Mouse (Mus musculus): ENCODE results near the gene B230104I21Rik. TPM values are rescaled to one million over a fixed set of nuclear protein-coding genes. Genes with fewer than 3 reads are reported as not detected.

Gene B230104I21Rik
- polyA plus RNA-seq, 1 experiment from 2014 or later: not detected

DNA sequence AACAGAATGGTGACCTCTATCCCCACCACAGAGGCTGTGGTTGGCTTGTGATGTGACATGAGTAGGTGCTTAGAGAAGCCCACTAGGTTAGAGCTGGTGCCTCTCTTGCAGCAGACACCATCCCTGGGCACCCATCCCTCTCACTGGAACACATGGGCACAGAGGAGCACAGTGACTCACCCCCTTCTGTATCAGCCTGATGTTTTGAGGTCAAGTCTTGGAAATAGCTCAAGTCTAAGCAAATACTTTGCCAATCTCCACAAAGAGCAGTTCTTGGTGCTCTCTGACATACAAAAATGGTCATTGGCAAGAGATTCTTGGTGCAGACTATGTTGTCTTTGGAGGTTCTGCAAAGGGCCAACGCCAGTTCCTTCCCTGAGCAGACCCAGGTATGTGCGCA lies 42.9 kb downstream of the B230104I21Rik start:
- Histone ChIP-seq H3K4me3 (no peak overlapping the region), H3K9ac (no peak overlapping the region), H3K4me2 (no peak overlapping the region), H3K36me3 (no peaks in the 10 kb centered on the region), H3K27ac (replicated peaks) (no peak overlapping the region), H3K4me1 (replicated peaks) (no peaks in the 10 kb centered on the region), H3K9me3 (no peaks in the 10 kb centered on the region), H3K27me3 (peaks cover 18% of the 10 kb centered on the region; the same call in 1 of the 2 replicates)
- WGBS: 84% methylated on average over 2 of the region's 2 CpGs
- ATAC-seq (ENCODE audit: low read depth): no peak

DNA sequence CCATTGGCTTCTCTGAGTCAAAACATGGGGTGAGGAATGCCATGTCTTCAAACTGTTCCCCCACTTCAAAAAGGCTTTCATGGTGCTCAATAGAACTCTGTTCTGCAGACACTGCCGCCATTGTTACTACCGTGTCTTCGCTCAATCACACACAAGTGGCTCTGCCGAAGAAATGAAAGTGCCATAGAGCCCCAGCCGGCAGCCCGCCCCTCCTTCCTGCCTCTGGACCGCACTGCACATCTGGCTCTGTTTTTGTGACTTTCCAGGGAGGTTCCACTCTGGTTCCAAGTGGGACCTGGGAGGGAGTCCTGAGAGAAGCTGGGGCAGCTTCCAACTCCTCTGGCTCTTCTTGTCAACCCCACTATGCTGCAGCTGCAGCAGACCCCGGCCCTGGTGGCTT lies 49.3 kb downstream of the B230104I21Rik start:
- H3K4me1 ChIP-seq (replicated peaks): peaks cover 37% of the 10 kb centered on the region
- H3K9me3 ChIP-seq: no peaks in the 10 kb centered on the region
- ATAC-seq (ENCODE audit: low read depth): no peak
- 59% methylated on average over 8 of the region's 8 CpGs for WGBS
- H3K36me3 ChIP-seq: no peaks in the 10 kb centered on the region
- H3K27me3 ChIP-seq: peaks cover 25% of the 10 kb centered on the region
- H3K4me2 ChIP-seq: no peak overlapping the region
- 0 out of 2 replicates have a peak overlapping the region, but pooled peaks have one; percentile 28 for H3K27ac ChIP-seq (replicated peaks)
- no peak overlapping the region for H3K4me3 ChIP-seq
- H3K9ac ChIP-seq: no peak overlapping the region

DNA sequence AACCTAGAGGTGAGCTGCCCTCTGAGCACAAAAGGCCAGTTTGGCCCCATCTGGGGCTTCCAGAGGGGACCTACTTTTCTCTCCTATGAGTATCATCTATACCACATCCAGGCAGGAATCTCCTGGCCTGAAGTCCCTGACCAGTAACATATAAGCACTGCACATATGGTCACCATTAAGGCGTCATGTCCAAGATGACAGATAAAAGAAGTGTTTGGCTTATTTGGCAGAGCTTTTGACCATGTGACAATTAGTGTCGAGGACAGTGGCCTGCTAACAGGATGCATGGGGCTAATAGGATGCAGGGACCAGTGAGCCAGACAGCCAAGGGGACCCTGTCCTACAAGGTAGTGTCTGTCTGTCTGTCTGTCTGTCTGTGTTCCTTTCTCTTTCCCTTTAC lies 50.0 kb downstream of the B230104I21Rik start:
- Histone ChIP-seq H3K4me1 (replicated peaks) (peaks cover 44% of the 10 kb centered on the region), H3K9me3 (no peaks in the 10 kb centered on the region), H3K4me2 (no peak overlapping the region), H3K9ac (no peak overlapping the region), H3K4me3 (no peak overlapping the region), H3K36me3 (no peaks in the 10 kb centered on the region), H3K27ac (replicated peaks) (no peak overlapping the region), H3K27me3 (peaks cover 25% of the 10 kb centered on the region)
- ATAC-seq (ENCODE audit: low read depth): no peak
- 82% methylated on average over 2 of the region's 2 CpGs for WGBS

DNA sequence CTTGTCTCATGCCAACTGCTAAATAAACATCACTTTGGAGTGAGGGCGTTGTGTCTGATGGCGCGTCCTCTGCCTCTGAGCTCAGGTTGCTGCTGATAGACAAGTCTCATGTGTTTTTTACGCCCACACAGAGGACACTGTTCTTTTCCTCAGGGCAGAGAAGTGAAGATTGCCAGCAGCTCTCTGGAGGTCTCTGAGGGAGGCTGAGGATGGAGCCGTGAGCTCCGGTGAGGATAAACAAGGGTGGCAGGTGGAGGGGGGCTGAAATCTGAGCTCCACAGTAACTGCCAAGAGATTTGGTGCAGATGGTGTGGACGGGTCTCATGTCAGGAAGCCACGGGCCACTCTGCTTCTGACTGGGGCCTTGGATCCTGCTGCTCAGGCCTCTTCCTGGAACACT lies 50.9 kb downstream of the B230104I21Rik start:
- H3K9me3 ChIP-seq: no peaks in the 10 kb centered on the region
- no peak overlapping the region for H3K4me2 ChIP-seq
- peaks cover 53% of the 10 kb centered on the region for H3K4me1 ChIP-seq (replicated peaks)
- H3K36me3 ChIP-seq: no peaks in the 10 kb centered on the region
- no peak overlapping the region for H3K27ac ChIP-seq (replicated peaks)
- no peak for ATAC-seq (ENCODE audit: low read depth)
- H3K27me3 ChIP-seq: peaks cover 25% of the 10 kb centered on the region
- no peak overlapping the region for H3K9ac ChIP-seq
- H3K4me3 ChIP-seq: no peak overlapping the region
- 49% methylated on average over 8 of the region's 8 CpGs for WGBS

DNA sequence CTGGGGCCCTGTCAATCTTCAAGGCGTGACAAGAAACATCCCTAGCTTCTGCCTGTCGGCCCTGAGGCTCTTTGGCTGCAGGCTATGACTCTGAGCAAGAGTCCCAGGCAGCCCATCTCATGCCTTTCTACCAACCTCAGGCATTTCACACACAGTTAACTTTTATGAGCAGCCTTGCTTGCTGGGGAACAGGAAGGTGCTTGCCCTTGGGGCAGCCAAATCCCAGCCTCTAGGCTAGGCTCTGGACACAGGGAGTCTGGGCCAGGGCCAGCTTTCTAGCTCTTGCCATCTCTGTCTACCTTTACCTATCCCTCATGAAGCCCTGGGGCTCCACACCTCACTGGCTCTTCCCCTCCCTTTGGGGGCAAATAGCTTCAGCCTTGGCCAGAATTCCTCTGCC lies 53.7 kb downstream of the B230104I21Rik start:
- Histone ChIP-seq H3K9me3 (no peaks in the 10 kb centered on the region), H3K4me3 (no peak overlapping the region), H3K9ac (no peak overlapping the region), H3K4me2 (no peak overlapping the region), H3K4me1 (replicated peaks) (peaks cover 77% of the 10 kb centered on the region), H3K27me3 (peaks cover 23% of the 10 kb centered on the region), H3K36me3 (no peaks in the 10 kb centered on the region), H3K27ac (replicated peaks) (peak overlapping the region; percentile 64)
- ATAC-seq (ENCODE audit: low read depth): no peak
- 66% methylated on average over 2 of the region's 2 CpGs for WGBS

DNA sequence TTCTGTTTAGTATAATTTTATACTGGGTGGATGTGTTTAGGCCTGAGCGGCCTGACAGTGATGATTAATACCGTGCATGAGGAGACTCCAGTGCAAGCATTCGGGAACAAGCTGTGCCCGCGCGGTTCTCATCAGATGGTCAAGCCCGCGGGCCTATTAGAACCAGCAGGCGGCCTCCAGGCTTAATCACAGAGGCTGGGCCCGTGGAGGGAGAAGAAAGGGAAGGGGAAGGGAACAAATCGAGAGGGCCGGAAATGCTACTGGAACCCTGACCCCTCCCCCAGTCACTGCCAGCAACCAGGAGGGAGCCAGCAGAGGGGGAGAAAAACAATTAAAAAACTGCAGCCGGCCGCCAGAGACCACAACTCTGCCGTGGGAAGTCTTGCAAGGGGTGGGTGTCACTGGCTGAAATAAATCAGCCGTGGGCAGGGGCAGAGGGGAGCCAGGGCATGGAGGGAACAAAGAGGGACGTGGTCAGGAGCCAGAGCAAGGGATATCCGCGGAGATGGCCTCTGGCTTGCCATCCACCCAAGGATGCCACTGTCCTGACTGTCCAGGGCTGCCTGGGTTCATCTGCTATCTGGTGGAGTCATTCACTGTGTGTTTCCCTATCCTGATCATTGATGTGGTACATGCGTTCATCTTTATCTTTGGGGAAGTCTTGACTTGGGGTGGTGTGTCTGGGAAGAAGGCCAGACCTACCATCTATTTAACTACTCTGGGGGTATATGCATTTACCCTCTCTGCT lies 54.6 kb downstream of the B230104I21Rik start:
- WGBS: 5% methylated on average over 20 of the region's 20 CpGs
- H3K4me3 ChIP-seq: no peak overlapping the region
- no peaks in the 10 kb centered on the region for H3K9me3 ChIP-seq
- no peak overlapping the region for H3K4me2 ChIP-seq
- H3K27me3 ChIP-seq: peaks cover 31% of the 10 kb centered on the region
- H3K9ac ChIP-seq: peak overlapping the region; percentile 46
- H3K36me3 ChIP-seq: no peaks in the 10 kb centered on the region
- H3K27ac ChIP-seq (replicated peaks): peak overlapping the region; percentile 64
- ATAC-seq (ENCODE audit: low read depth): peak; percentile 55
- H3K4me1 ChIP-seq (replicated peaks): peaks cover 70% of the 10 kb centered on the region

DNA sequence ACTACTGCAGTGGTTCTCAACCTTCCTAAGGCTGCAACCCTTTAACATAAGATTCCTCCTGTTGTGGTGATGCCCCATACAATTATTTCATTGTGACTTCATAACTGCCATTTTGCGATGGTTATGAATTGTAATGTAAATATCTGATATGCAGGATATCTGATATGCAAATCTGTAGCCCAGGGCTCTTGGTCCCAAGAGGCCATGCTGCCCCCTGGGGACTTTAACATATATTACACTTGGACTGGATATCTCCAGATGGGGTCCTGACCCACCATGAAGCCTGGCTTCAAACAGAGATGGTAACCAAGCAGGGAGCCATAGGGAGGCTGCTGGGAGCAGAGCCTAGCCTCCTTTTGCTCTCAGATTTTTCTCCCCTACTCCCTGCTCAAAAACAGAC lies 56.7 kb downstream of the B230104I21Rik start:
- Histone ChIP-seq H3K9me3 (no peaks in the 10 kb centered on the region), H3K4me1 (replicated peaks) (peaks cover 54% of the 10 kb centered on the region), H3K27me3 (peaks cover 28% of the 10 kb centered on the region), H3K36me3 (no peaks in the 10 kb centered on the region), H3K27ac (replicated peaks) (no peak overlapping the region), H3K4me2 (no peak overlapping the region), H3K4me3 (no peak overlapping the region), H3K9ac (no peak overlapping the region)
- WGBS: 70% methylated on average over 1 of the region's 1 CpGs
- ATAC-seq (ENCODE audit: low read depth): no peak

DNA sequence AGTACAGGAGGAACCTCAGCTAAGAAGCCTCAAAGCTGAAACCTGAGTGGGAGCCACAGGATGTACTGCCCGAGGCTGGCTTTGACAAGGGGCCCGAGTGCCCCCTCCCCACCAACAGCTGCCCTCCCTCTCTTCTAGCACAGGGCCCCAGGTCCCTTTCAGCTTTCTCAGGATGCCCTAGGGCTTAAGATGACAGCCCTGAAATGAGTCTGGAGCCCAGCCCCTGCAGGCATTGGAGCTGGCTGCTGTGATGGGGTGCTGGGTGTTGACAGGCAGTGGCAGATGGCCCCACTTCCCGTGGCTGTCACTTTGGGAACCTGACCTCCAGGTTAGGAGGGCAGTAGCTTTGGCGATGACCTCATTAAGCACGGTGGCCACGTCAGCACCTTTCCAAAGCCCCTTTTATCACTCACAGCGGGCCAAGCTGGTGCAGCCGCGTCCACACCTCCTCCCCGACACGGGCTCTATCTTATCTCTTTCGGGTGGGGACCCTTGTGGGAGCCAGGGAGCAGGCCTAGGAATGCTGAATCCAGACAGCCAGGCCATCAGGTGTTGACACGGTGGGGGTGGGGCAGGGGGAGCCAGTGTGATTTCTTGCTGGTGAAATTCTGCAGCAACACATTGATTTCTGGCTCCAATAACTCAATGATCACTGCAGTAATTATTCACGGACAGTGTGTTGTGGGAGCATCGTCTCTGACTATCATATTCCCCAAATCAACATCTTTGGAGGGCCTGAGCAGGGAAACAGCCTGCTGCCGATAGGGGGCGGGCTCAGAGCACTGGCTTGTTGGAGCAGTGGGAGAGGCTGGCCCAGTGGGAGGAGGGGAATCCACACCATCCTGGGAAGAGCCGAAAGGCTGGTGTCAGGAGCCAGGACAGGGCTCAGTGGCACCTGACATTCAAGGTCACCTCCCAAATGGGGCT lies 57.5 kb downstream of the B230104I21Rik start:
- Histone ChIP-seq H3K36me3 (no peaks in the 10 kb centered on the region), H3K4me1 (replicated peaks) (peaks cover 54% of the 10 kb centered on the region), H3K27ac (replicated peaks) (no peak overlapping the region), H3K27me3 (peaks cover 22% of the 10 kb centered on the region), H3K9me3 (no peaks in the 10 kb centered on the region), H3K4me2 (no peak overlapping the region), H3K9ac (no peak overlapping the region), H3K4me3 (no peak overlapping the region)
- ATAC-seq (ENCODE audit: low read depth): no peak
- 32% methylated on average over 18 of the region's 18 CpGs for WGBS

DNA sequence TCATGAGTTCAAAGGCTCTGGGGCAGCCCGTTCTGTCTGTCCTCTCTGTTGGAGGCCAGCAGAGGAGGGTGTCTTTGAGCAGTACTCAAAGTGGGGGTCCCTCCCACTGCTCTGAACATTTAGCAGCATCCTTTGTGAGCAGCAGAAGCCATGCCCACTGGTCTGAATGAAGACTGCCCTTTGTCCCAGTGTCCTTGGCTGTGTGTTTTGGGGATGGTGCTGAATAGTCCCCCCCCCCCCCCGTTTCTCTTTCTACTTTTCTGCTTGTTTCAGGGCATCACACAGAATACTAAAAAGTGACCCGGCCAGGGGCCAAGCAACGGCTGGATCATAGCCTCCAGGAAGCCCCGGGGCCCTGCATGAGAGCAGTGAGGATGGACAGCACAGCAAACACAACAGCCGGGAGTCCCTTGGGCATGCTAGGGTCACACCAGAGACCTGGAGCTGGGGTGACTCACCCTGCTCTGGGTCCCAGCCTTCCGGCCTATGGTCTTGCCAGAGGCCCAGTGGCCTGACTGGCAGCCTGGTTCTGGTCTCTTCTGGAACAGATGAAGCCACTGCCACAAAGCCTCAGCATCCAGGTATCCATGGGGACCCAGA lies 58.3 kb downstream of the B230104I21Rik start:
- Histone ChIP-seq H3K9ac (no peak overlapping the region), H3K27me3 (peaks cover 22% of the 10 kb centered on the region), H3K27ac (replicated peaks) (no peak overlapping the region), H3K4me2 (no peak overlapping the region), H3K9me3 (no peaks in the 10 kb centered on the region), H3K4me3 (no peak overlapping the region), H3K4me1 (replicated peaks) (peaks cover 53% of the 10 kb centered on the region), H3K36me3 (no peaks in the 10 kb centered on the region)
- 48% methylated on average over 7 of the region's 7 CpGs for WGBS
- no peak for ATAC-seq (ENCODE audit: low read depth)

DNA sequence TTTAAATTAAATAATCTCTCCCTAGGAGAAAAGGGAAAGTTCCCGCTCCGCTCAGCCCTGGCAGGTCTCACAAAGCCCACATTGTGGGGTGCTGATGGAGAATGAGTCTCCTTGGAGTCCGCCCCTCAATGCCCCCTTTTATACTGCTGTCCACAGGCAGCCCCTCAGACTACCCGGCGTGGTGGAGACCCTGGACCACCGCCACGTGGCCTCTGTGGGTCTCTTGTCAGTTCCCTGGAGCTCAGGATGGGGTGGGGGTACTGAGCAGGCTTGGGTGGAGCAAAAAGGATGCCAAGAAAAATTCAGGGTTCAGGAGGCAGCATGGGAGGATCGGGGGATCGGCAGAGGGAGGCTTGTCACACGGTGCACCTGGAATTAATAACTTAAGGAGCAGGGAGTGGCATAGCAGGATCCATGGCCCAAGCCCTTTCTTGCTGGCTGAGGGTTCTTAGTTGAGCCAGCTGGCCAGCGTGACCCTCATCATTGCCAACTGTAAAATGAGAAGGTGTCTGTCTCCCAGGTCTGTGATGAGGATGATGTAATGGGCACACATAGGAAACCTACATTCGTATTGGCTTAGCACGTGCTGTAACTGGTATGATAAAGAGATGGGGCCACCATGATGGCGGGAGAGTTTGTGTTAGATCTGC lies 60.9 kb downstream of the B230104I21Rik start:
- peaks cover 52% of the 10 kb centered on the region for H3K4me1 ChIP-seq (replicated peaks)
- H3K27me3 ChIP-seq: peaks cover 19% of the 10 kb centered on the region
- no peak overlapping the region for H3K4me3 ChIP-seq
- no peaks in the 10 kb centered on the region for H3K36me3 ChIP-seq
- no peak overlapping the region for H3K9ac ChIP-seq
- H3K27ac ChIP-seq (replicated peaks): no peak overlapping the region
- no peaks in the 10 kb centered on the region for H3K9me3 ChIP-seq
- 79% methylated on average over 14 of the region's 14 CpGs for WGBS
- H3K4me2 ChIP-seq: no peak overlapping the region
- no peak for ATAC-seq (ENCODE audit: low read depth)
